Mouse (Mus musculus) hindbrain, postnatal 0 days (tissue): Measurements from ENCODE around the gene Ppp1r14a. TPM values are rescaled to one million over a fixed set of nuclear protein-coding genes. Genes with fewer than 3 reads are reported as not detected.
A peak's percentile ranks its signal among the peaks of the same experiment; 100 is the strongest.

Experiments used
- ATAC-seq: fragments of 200-750 bp; cut with Nextera tagmentation; 2 replicates; pipeline ENCODE4 v1.8.0; 2017; ENCODE audit warnings: mild to moderate bottlenecking, moderate TSS enrichment, moderate library complexity
- DNase-seq: peaks from one replicate; pipeline ENCODE4 v3.0.0-alpha.2; 2015; ENCODE audit warnings: low spot score
- H3K27ac ChIP-seq: fragments of 300-500 bp; sonication (generic); 2 replicates; pipeline ENCODE4 v1.5.1; 2014; ENCODE audit warnings: mild to moderate bottlenecking
- H3K27me3 ChIP-seq: fragments of 300-500 bp; sonication (generic); 2 replicates; pipeline ENCODE4 v1.6.1; 2014; ENCODE audit warnings: low read length, mixed read lengths; ENCODE audit not compliant: insufficient read depth
- H3K36me3 ChIP-seq: fragments of 300-500 bp; sonication (generic); 2 replicates; pipeline ENCODE4 v1.6.1; 2014; ENCODE audit warnings: low read length, mixed read lengths; ENCODE audit not compliant: insufficient read depth
- H3K4me1 ChIP-seq: fragments of 300-500 bp; sonication (generic); 2 replicates; pipeline ENCODE4 v1.6.1; 2014; ENCODE audit warnings: antibody characterized with exemption, low read length, mixed read lengths; ENCODE audit not compliant: insufficient read depth
- H3K4me2 ChIP-seq: fragments of 300-500 bp; sonication (generic); 2 replicates; pipeline ENCODE4 v1.6.1; 2014; ENCODE audit warnings: low read depth, mild to moderate bottlenecking, low read length, moderate library complexity, mixed read lengths
- H3K4me3 ChIP-seq: fragments of 300-500 bp; sonication (generic); 2 replicates; pipeline ENCODE4 v1.5.1; 2014; ENCODE audit warnings: low read length
- H3K9ac ChIP-seq: fragments of 300-500 bp; sonication (generic); replicated peaks from 2 replicates; pipeline ENCODE4 v1.6.1; 2014; ENCODE audit warnings: mild to moderate bottlenecking, low read length, moderate library complexity, mixed read lengths
- H3K9me3 ChIP-seq: fragments of 300-500 bp; sonication (generic); 2 replicates; pipeline ENCODE4 v1.6.1; 2016; ENCODE audit warnings: low read length, mixed read lengths
- CTCF ChIP-seq: IDR thresholded peaks from 2 replicates; pipeline ENCODE4 v1.5.1; 2016; ENCODE audit warnings: antibody characterized with exemption, control low read depth, low read depth
- WGBS: fragments of 180-500 bp; shearing (Covaris S2); extraction: QIAGEN DNeasy Blood & Tissue Kit; methylation state at CpG from one replicate; pipeline ENCODE4 v1.1.7; 2014; 5-methylcytosine and 5-hydroxymethylcytosine counted together
- polyA plus RNA-seq: library from polyadenylated mRNA; unstranded; fragments of >200 nt; fragmentation: Nextera tagmentation; extraction: Ambion mirVana; gene quantifications from 2 replicates; pipeline ENCODE4 v1.2.1, GENCODE M21; 2015
- total RNA-seq: library from RNA; depleted of rRNA; stranded (reverse); fragments of >200 nt; gene quantifications from 2 replicates; pipeline ENCODE4 v1.2.3, GENCODE M21; 2014

The Ppp1r14a gene
- total and polyA plus RNA-seq, 2 experiments from 2014 or later = 3.4 TPM

GRCm38 (mm10) chr7:29292458-29293098, 3.5 kb downstream of the Ppp1r14a start:
- peak; percentile 19 for DNase-seq
- 28% methylated on average over 8 of the region's 8 CpGs for WGBS
- ATAC-seq = no peak

GRCm38 (mm10) chr7:29293131-29294065, 4.3 kb downstream of the Ppp1r14a start:
- DNase-seq (no peak), ATAC-seq (no peak)
- Histone ChIP-seq H3K36me3 (no peaks in the 10 kb centered on the region), H3K27ac (peak overlapping the region; percentile 27; the same call in 1 of the 2 replicates), H3K4me3 (no peak overlapping the region), H3K4me2 (no peak overlapping the region), H3K9ac (no peak overlapping the region), H3K9me3 (no peaks in the 10 kb centered on the region), H3K4me1 (0 out of 2 replicates have a peak, but pooled peaks cover 6% of the 10 kb centered on the region), H3K27me3 (no peaks in the 10 kb centered on the region)
- no peak for TF ChIP-seq CTCF
- WGBS = 32% methylated on average over 19 of the region's 19 CpGs

More at GRCm38 (mm10) chr7:29292458-29293098, 3.5 kb downstream of the Ppp1r14a start:
- no peaks in the 10 kb centered on the region for H3K27me3 ChIP-seq
- H3K9ac ChIP-seq = no peak overlapping the region
- no peaks in the 10 kb centered on the region for H3K36me3 ChIP-seq
- H3K4me2 ChIP-seq = no peak overlapping the region
- 0 out of 2 replicates have a peak, but pooled peaks cover 6% of the 10 kb centered on the region for H3K4me1 ChIP-seq
- H3K27ac ChIP-seq = peak overlapping the region; percentile 27; the same call in 1 of the 2 replicates
- no peaks in the 10 kb centered on the region for H3K9me3 ChIP-seq
- no peak overlapping the region for H3K4me3 ChIP-seq
- no peak for TF ChIP-seq CTCF

GRCm38 (mm10) chr7:29294111-29294761, 5.1 kb downstream of the Ppp1r14a start:
- 58% methylated on average over 13 of the region's 13 CpGs for WGBS
- no peak overlapping the region for H3K4me2 ChIP-seq
- no peaks in the 10 kb centered on the region for H3K27me3 ChIP-seq
- 0 out of 2 replicates have a peak, but pooled peaks cover 1% of the 10 kb centered on the region for H3K4me1 ChIP-seq
- ATAC-seq (no peak), DNase-seq (no peak)
- TF ChIP-seq CTCF = no peak
- 0 out of 2 replicates have a peak overlapping the region, but pooled peaks have one; percentile 27 for H3K27ac ChIP-seq
- H3K9ac ChIP-seq = no peak overlapping the region
- no peaks in the 10 kb centered on the region for H3K36me3 ChIP-seq
- H3K4me3 ChIP-seq = no peak overlapping the region
- no peaks in the 10 kb centered on the region for H3K9me3 ChIP-seq

GRCm38 (mm10) chr7:29295861-29296647, 6.9 kb downstream of the Ppp1r14a start:
- H3K9me3 ChIP-seq = no peaks in the 10 kb centered on the region
- H3K4me3 ChIP-seq = no peak overlapping the region
- 82% methylated on average over 24 of the region's 24 CpGs for WGBS
- DNase-seq (no peak), ATAC-seq (no peak)
- no peaks in the 10 kb centered on the region for H3K36me3 ChIP-seq
- H3K4me2 ChIP-seq = no peak overlapping the region
- no peak for TF ChIP-seq CTCF
- no peaks in the 10 kb centered on the region for H3K4me1 ChIP-seq
- H3K9ac ChIP-seq = no peak overlapping the region
- H3K27me3 ChIP-seq = no peaks in the 10 kb centered on the region
- H3K27ac ChIP-seq = no peak overlapping the region

- peak; percentile 88 for TF ChIP-seq CTCF
- Histone ChIP-seq H3K9me3 (no peaks in the 10 kb centered on the region), H3K36me3 (no peaks in the 10 kb centered on the region), H3K4me3 (no peak overlapping the region), H3K4me2 (no peak overlapping the region), H3K27me3 (no peaks in the 10 kb centered on the region), H3K9ac (no peak overlapping the region), H3K4me1 (no peaks in the 10 kb centered on the region), H3K27ac (no peak overlapping the region)
- ATAC-seq (peak; percentile 2; the same call in 1 of the 2 replicates), DNase-seq (peak; percentile 86)
- WGBS = 13% methylated on average over 10 of the region's 10 CpGs
Observed at GRCm38 (mm10) chr7:29296998-29297397, 7.9 kb downstream of the Ppp1r14a start.
